Mouse (Mus musculus) forebrain, embryonic 14.5 days (tissue): ENCODE data around the gene Eps8l2. TPM values are rescaled to one million over a fixed set of nuclear protein-coding genes. Genes with fewer than 3 reads are reported as not detected.

Experiments used
- ATAC-seq: fragments of 200-750 bp; cut with Nextera tagmentation; 2 replicates; pipeline ENCODE4 v1.8.0; 2017; ENCODE audit warnings: mild to moderate bottlenecking, moderate library complexity
- DNase-seq: peaks from one replicate; pipeline ENCODE4 v3.0.0-alpha.2; 2015; ENCODE audit warnings: low spot score
- H3K27ac ChIP-seq: fragments of 300-500 bp; sonication (generic); 2 replicates; pipeline ENCODE4 v1.5.1; 2014; ENCODE audit warnings: low read depth, mild to moderate bottlenecking, control low read depth, low read length, moderate library complexity
- H3K27me3 ChIP-seq: fragments of 300-500 bp; sonication (generic); replicated peaks from 2 replicates; pipeline ENCODE4 v1.6.1; 2014; ENCODE audit warnings: low read length, control low read depth, mixed read lengths; ENCODE audit not compliant: control insufficient read depth, insufficient read depth
- H3K36me3 ChIP-seq: fragments of 300-500 bp; sonication (generic); 2 replicates; pipeline ENCODE4 v1.6.1; 2014; ENCODE audit warnings: low read length, control low read depth; ENCODE audit not compliant: control insufficient read depth, insufficient read depth
- H3K4me1 ChIP-seq: fragments of 300-500 bp; sonication (generic); 2 replicates; pipeline ENCODE4 v1.6.1; 2014; ENCODE audit warnings: antibody characterized with exemption, low read length, control low read depth; ENCODE audit not compliant: control insufficient read depth, insufficient read depth
- H3K4me2 ChIP-seq: fragments of 300-500 bp; sonication (generic); 2 replicates; pipeline ENCODE4 v1.6.1; 2014; ENCODE audit warnings: mild to moderate bottlenecking, control low read depth, low read length
- H3K4me3 ChIP-seq: fragments of 300-500 bp; sonication (generic); 2 replicates; pipeline ENCODE4 v1.5.1; 2014; ENCODE audit warnings: low read depth, low read length, control low read depth
- H3K9ac ChIP-seq: fragments of 300-500 bp; sonication (generic); 2 replicates; pipeline ENCODE4 v1.6.1; 2014; ENCODE audit warnings: mild to moderate bottlenecking, low read length, control low read depth, moderate library complexity
- H3K9me3 ChIP-seq: fragments of 300-500 bp; sonication (generic); replicated peaks from 2 replicates; pipeline ENCODE4 v1.6.1; 2016; ENCODE audit warnings: low read length, control low read depth, mixed read lengths; ENCODE audit not compliant: control insufficient read depth
- WGBS: fragments of 180-500 bp; shearing (Covaris S2); extraction: QIAGEN DNeasy Blood & Tissue Kit; methylation state at CpG from one replicate; pipeline ENCODE4 v1.1.7; 2014; 5-methylcytosine and 5-hydroxymethylcytosine counted together
- polyA plus RNA-seq: library from polyadenylated mRNA; unstranded; fragments of >200 nt; fragmentation: Nextera tagmentation; extraction: Ambion mirVana; gene quantifications from 2 replicates; pipeline ENCODE4 v1.2.1, GENCODE M21; 2014

Eps8l2 gene
- polyA plus RNA-seq, 1 experiment from 2014 or later, result 0.67 TPM

DNA sequence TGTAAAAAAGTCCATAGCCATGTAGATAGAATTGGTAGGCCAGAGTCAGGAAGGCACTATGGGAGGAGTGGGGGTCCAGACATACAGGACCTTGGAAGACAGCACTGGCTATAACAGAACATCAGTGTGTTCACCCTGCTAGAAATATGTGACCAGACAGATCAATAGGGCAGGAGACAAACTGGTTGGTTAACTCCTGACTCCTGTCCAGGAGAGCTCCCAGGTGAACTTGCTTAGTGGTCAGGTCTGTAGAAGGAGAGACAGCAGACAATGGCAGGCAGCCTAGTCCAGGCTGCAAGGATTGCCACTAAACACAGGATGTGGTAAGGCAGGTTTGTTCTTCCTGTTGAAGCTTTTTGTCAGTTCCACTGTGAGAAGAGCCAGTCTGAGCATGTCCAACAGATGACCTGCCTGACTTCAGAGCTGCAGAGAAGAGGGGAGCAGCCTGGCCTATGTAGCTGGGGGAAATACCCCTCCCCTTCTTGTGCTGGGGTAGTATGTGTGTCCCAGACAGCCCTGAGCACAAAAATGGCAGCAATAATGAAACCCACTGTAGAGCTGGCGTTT, 35.9 kb upstream of the Eps8l2 start:
- 77% methylated on average over 1 of the region's 1 CpGs for WGBS
- DNase-seq (no peak), ATAC-seq (no peak)
- H3K9ac ChIP-seq, result no peak overlapping the region
- no peaks in the 10 kb centered on the region for H3K4me1 ChIP-seq
- H3K4me3 ChIP-seq, result no peak overlapping the region
- H3K27me3 ChIP-seq, result no peaks in the 10 kb centered on the region
- peaks cover 91% of the 10 kb centered on the region for H3K36me3 ChIP-seq
- no peak overlapping the region for H3K27ac ChIP-seq
- H3K9me3 ChIP-seq, result no peaks in the 10 kb centered on the region
- no peak overlapping the region for H3K4me2 ChIP-seq

DNA sequence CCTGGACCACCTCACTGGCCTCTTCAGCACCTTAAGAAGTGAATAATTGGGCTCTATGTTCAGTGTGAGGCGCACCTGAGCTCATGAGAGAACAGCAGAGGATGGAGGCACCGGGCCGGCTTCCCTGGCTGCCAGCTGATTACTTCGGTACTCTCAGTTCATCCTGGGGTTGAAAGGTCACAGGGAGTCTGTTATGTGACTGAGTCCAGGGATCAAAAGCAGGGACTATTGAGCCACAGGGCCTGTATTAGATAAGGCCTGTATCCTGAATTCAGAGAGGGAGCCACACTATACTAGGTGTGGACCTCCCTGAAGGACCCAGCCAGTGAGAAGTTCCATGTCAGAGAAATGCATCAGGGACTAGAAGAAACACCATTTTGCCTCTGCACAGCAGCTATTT, 34.1 kb upstream of the Eps8l2 start:
- Histone ChIP-seq H3K4me3 (no peak overlapping the region), H3K27me3 (no peaks in the 10 kb centered on the region), H3K27ac (no peak overlapping the region), H3K4me2 (no peak overlapping the region), H3K9me3 (no peaks in the 10 kb centered on the region), H3K36me3 (peaks cover 98% of the 10 kb centered on the region), H3K9ac (no peak overlapping the region), H3K4me1 (no peaks in the 10 kb centered on the region)
- no peak for ATAC-seq
- DNase-seq, result no peak
- WGBS, result 93% methylated on average over 4 of the region's 4 CpGs

- Histone ChIP-seq H3K4me1 (no peaks in the 10 kb centered on the region), H3K9me3 (no peaks in the 10 kb centered on the region), H3K4me3 (no peak overlapping the region), H3K4me2 (no peak overlapping the region), H3K9ac (no peak overlapping the region), H3K36me3 (peaks cover 99% of the 10 kb centered on the region), H3K27ac (no peak overlapping the region), H3K27me3 (no peaks in the 10 kb centered on the region)
- WGBS, result 91% methylated on average over 2 of the region's 2 CpGs
- no peak for DNase-seq
- no peak for ATAC-seq
Observed at GRCm38 (mm10) chr7:141314416-141314815, 24.3 kb upstream of the Eps8l2 start.

- ATAC-seq (no peak), DNase-seq (no peak)
- Histone ChIP-seq H3K36me3 (peaks cover 98% of the 10 kb centered on the region), H3K9ac (no peak overlapping the region), H3K27ac (no peak overlapping the region), H3K9me3 (no peaks in the 10 kb centered on the region), H3K4me1 (no peaks in the 10 kb centered on the region), H3K4me3 (no peak overlapping the region), H3K27me3 (no peaks in the 10 kb centered on the region), H3K4me2 (no peak overlapping the region)
- WGBS, result 92% methylated on average over 8 of the region's 8 CpGs
Observed at GRCm38 (mm10) chr7:141315076-141315475, 23.6 kb upstream of the Eps8l2 start.

DNA sequence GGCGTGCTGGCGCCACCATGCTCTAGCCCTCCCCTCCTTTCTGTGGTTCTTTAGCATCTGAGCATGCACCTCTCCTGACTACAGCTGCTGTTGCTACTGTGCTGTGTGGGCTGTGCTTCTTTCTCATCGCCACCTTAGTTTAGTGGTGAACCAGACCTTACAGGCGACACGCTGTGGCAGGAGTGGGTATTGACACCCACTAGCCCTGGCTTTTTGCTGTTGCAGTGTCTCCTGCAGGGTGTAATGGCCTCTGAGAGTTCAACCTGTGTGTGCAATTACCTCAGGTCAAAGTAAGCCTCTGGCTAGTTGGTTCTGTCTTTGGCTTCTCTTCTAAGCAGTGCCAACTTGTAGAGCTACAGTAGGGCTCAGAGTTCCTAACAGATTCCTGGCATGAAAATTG, 22.7 kb upstream of the Eps8l2 start:
- H3K9me3 ChIP-seq, result no peaks in the 10 kb centered on the region
- H3K4me2 ChIP-seq, result no peak overlapping the region
- ATAC-seq (no peak), DNase-seq (no peak)
- no peak overlapping the region for H3K27ac ChIP-seq
- no peaks in the 10 kb centered on the region for H3K27me3 ChIP-seq
- WGBS, result 80% methylated on average over 5 of the region's 5 CpGs
- H3K36me3 ChIP-seq, result peaks cover 98% of the 10 kb centered on the region
- no peak overlapping the region for H3K4me3 ChIP-seq
- no peaks in the 10 kb centered on the region for H3K4me1 ChIP-seq
- no peak overlapping the region for H3K9ac ChIP-seq

- Histone ChIP-seq H3K9me3 (no peaks in the 10 kb centered on the region), H3K4me2 (no peak overlapping the region), H3K27ac (no peak overlapping the region), H3K4me3 (no peak overlapping the region), H3K4me1 (no peaks in the 10 kb centered on the region), H3K9ac (no peak overlapping the region), H3K27me3 (no peaks in the 10 kb centered on the region), H3K36me3 (peaks cover 98% of the 10 kb centered on the region)
- no peak for DNase-seq
- ATAC-seq, result no peak
- 91% methylated on average over 1 of the region's 1 CpGs for WGBS
Observed at GRCm38 (mm10) chr7:141317619-141318132, 21.0 kb upstream of the Eps8l2 start.

GRCm38 (mm10) chr7:141319446-141319845, 19.2 kb upstream of the Eps8l2 start:
- Histone ChIP-seq H3K27ac (no peak overlapping the region), H3K27me3 (no peaks in the 10 kb centered on the region), H3K36me3 (peaks cover 95% of the 10 kb centered on the region), H3K9me3 (no peaks in the 10 kb centered on the region), H3K4me1 (peaks cover 1% of the 10 kb centered on the region; the same call in 1 of the 2 replicates), H3K9ac (no peak overlapping the region), H3K4me3 (no peak overlapping the region), H3K4me2 (no peak overlapping the region)
- no peak for DNase-seq
- no peak for ATAC-seq
- 78% methylated on average over 2 of the region's 2 CpGs for WGBS

GRCm38 (mm10) chr7:141324686-141325085, 14.0 kb upstream of the Eps8l2 start:
- ATAC-seq (no peak), DNase-seq (no peak)
- Histone ChIP-seq H3K36me3 (peaks cover 43% of the 10 kb centered on the region), H3K4me1 (peaks cover 23% of the 10 kb centered on the region), H3K9ac (no peak overlapping the region), H3K27me3 (no peaks in the 10 kb centered on the region), H3K4me2 (0 out of 2 replicates have a peak overlapping the region, but pooled peaks have one; percentile 4), H3K9me3 (no peaks in the 10 kb centered on the region), H3K4me3 (no peak overlapping the region), H3K27ac (no peak overlapping the region)
- 71% methylated on average over 1 of the region's 1 CpGs for WGBS

- WGBS, result 6% methylated on average over 32 of the region's 35 CpGs
- Histone ChIP-seq H3K27ac (peak overlapping the region; percentile 99), H3K4me2 (peak overlapping the region; percentile 100), H3K27me3 (no peaks in the 10 kb centered on the region), H3K36me3 (peaks cover 22% of the 10 kb centered on the region), H3K4me3 (peak overlapping the region; percentile 66), H3K9ac (peak overlapping the region; percentile 90), H3K4me1 (peaks cover 23% of the 10 kb centered on the region), H3K9me3 (no peaks in the 10 kb centered on the region)
- peak; percentile 15 for ATAC-seq
- DNase-seq, result peak; percentile 46
Observed at GRCm38 (mm10) chr7:141326546-141327446, 11.9 kb upstream of the Eps8l2 start.
